Mouse (Mus musculus) liver, embryonic 16.5 days (tissue): ENCODE results near the gene Pvr. TPM values are rescaled to one million over a fixed set of nuclear protein-coding genes. Genes with fewer than 3 reads are reported as not detected.

Experiments used
- ATAC-seq: fragments of 200-750 bp; cut with Nextera tagmentation; 2 replicates; pipeline ENCODE4 v1.8.0; 2017; ENCODE audit warnings: low read depth, mild to moderate bottlenecking, moderate number of reproducible peaks, moderate library complexity
- H3K27ac ChIP-seq: fragments of 300-500 bp; sonication (generic); 2 replicates; pipeline ENCODE4 v1.5.1; 2014; ENCODE audit warnings: mild to moderate bottlenecking, low read length
- H3K27me3 ChIP-seq: fragments of 300-500 bp; sonication (generic); 2 replicates; pipeline ENCODE4 v1.6.1; 2014; ENCODE audit warnings: low read depth, low read length, mixed read lengths; ENCODE audit not compliant: control insufficient read depth, insufficient read depth
- H3K36me3 ChIP-seq: fragments of 300-500 bp; sonication (generic); 2 replicates; pipeline ENCODE4 v1.6.1; 2014; ENCODE audit warnings: mild to moderate bottlenecking; ENCODE audit not compliant: control insufficient read depth, insufficient read depth
- H3K4me1 ChIP-seq: fragments of 300-500 bp; sonication (generic); 2 replicates; pipeline ENCODE4 v1.6.1; 2014; ENCODE audit warnings: low read depth, low read length, mixed read lengths; ENCODE audit not compliant: control insufficient read depth
- H3K4me2 ChIP-seq: fragments of 300-500 bp; sonication (generic); 2 replicates; pipeline ENCODE4 v1.6.1; 2014; ENCODE audit warnings: low read depth, low read length, mixed read lengths
- H3K4me3 ChIP-seq: fragments of 300-500 bp; sonication (generic); 2 replicates; pipeline ENCODE4 v1.5.1; 2014; ENCODE audit warnings: low read depth, mild to moderate bottlenecking, low read length
- H3K9ac ChIP-seq: fragments of 300-500 bp; sonication (generic); 2 replicates; pipeline ENCODE4 v1.6.1; 2014; ENCODE audit warnings: low read depth, low read length
- H3K9me3 ChIP-seq: fragments of 300-500 bp; sonication (generic); replicated peaks from 2 replicates; pipeline ENCODE4 v1.6.1; 2016; ENCODE audit warnings: low read length; ENCODE audit not compliant: control insufficient read depth
- WGBS: fragments of 180-500 bp; shearing (Covaris S2); extraction: QIAGEN DNeasy Blood & Tissue Kit; methylation state at CpG from one replicate; pipeline ENCODE4 v1.1.7; 2014; ENCODE audit not compliant: insufficient replicate concordance; 5-methylcytosine and 5-hydroxymethylcytosine counted together
- polyA plus RNA-seq: library from polyadenylated mRNA; unstranded; fragments of >200 nt; fragmentation: Nextera tagmentation; extraction: Ambion mirVana; gene quantifications from 2 replicates; pipeline ENCODE4 v1.2.1, GENCODE M21; 2015

The Pvr gene
- polyA plus RNA-seq, 1 experiment from 2014 or later: 3.6 TPM

- H3K27me3 ChIP-seq: no peaks in the 10 kb centered on the region
- H3K4me3 ChIP-seq: no peak overlapping the region
- no peaks in the 10 kb centered on the region for H3K9me3 ChIP-seq
- no peaks in the 10 kb centered on the region for H3K36me3 ChIP-seq
- ATAC-seq: no peak
- H3K9ac ChIP-seq: no peak overlapping the region
- WGBS: 54% methylated on average over 1 of the region's 1 CpGs
- no peak overlapping the region for H3K4me2 ChIP-seq
- H3K4me1 ChIP-seq: no peaks in the 10 kb centered on the region; the same call in 1 of the 2 replicates
- no peak overlapping the region for H3K27ac ChIP-seq
These were observed 4.4 kb upstream of the Pvr start for GRCm38 (mm10) chr7:19925376-19925775.

- no peak for ATAC-seq
- Histone ChIP-seq H3K4me3 (no peak overlapping the region), H3K4me2 (no peak overlapping the region), H3K27ac (no peak overlapping the region), H3K9me3 (no peaks in the 10 kb centered on the region), H3K36me3 (no peaks in the 10 kb centered on the region), H3K9ac (no peak overlapping the region), H3K27me3 (no peaks in the 10 kb centered on the region), H3K4me1 (peaks cover 4% of the 10 kb centered on the region)
- WGBS: 24% methylated on average over 10 of the region's 15 CpGs
These were observed 2.8 kb upstream of the Pvr start for GRCm38 (mm10) chr7:19923797-19924196.

GRCm38 (mm10) chr7:19923354-19923753 lies 2.4 kb upstream of the Pvr start:
- Histone ChIP-seq H3K4me2 (no peak overlapping the region), H3K9ac (no peak overlapping the region), H3K4me3 (no peak overlapping the region), H3K4me1 (peaks cover 4% of the 10 kb centered on the region), H3K27me3 (no peaks in the 10 kb centered on the region), H3K9me3 (no peaks in the 10 kb centered on the region), H3K27ac (no peak overlapping the region), H3K36me3 (no peaks in the 10 kb centered on the region)
- WGBS: 22% methylated on average over 2 of the region's 2 CpGs
- no peak for ATAC-seq

- no peak overlapping the region for H3K27ac ChIP-seq
- no peaks in the 10 kb centered on the region for H3K36me3 ChIP-seq
- WGBS: 21% methylated on average over 4 of the region's 4 CpGs
- peak overlapping the region; percentile 66 for H3K4me3 ChIP-seq
- H3K4me1 ChIP-seq: peaks cover 4% of the 10 kb centered on the region
- no peaks in the 10 kb centered on the region for H3K9me3 ChIP-seq
- no peak for ATAC-seq
- H3K27me3 ChIP-seq: no peaks in the 10 kb centered on the region
- H3K9ac ChIP-seq: peak overlapping the region; percentile 58
- H3K4me2 ChIP-seq: peak overlapping the region; percentile 66
These were observed 824 bp downstream of the Pvr start for GRCm38 (mm10) chr7:19920166-19920505.

GRCm38 (mm10) chr7:19914558-19914957 lies 6.4 kb downstream of the Pvr start:
- Histone ChIP-seq H3K27ac (no peak overlapping the region), H3K9me3 (no peaks in the 10 kb centered on the region), H3K4me1 (no peaks in the 10 kb centered on the region), H3K9ac (no peak overlapping the region), H3K36me3 (no peaks in the 10 kb centered on the region), H3K4me2 (no peak overlapping the region), H3K27me3 (no peaks in the 10 kb centered on the region), H3K4me3 (no peak overlapping the region)
- ATAC-seq: no peak
- 73% methylated on average over 7 of the region's 7 CpGs for WGBS

- 78% methylated on average over 23 of the region's 23 CpGs for WGBS
- H3K36me3 ChIP-seq: no peaks in the 10 kb centered on the region; the same call in 1 of the 2 replicates
- no peaks in the 10 kb centered on the region for H3K4me1 ChIP-seq
- no peak for ATAC-seq
- H3K9ac ChIP-seq: no peak overlapping the region
- H3K4me2 ChIP-seq: no peak overlapping the region
- H3K9me3 ChIP-seq: no peaks in the 10 kb centered on the region
- no peak overlapping the region for H3K4me3 ChIP-seq
- H3K27me3 ChIP-seq: no peaks in the 10 kb centered on the region
- H3K27ac ChIP-seq: no peak overlapping the region
These were observed 9.1 kb downstream of the Pvr start for GRCm38 (mm10) chr7:19911695-19912524.

GRCm38 (mm10) chr7:19911292-19911658 lies 9.7 kb downstream of the Pvr start:
- Histone ChIP-seq H3K4me1 (no peaks in the 10 kb centered on the region), H3K9ac (no peak overlapping the region), H3K4me3 (no peak overlapping the region), H3K4me2 (no peak overlapping the region), H3K36me3 (no peaks in the 10 kb centered on the region; the same call in 1 of the 2 replicates), H3K27me3 (no peaks in the 10 kb centered on the region), H3K9me3 (no peaks in the 10 kb centered on the region), H3K27ac (no peak overlapping the region)
- WGBS: 68% methylated on average over 6 of the region's 6 CpGs
- ATAC-seq: no peak

- Histone ChIP-seq H3K4me2 (no peak overlapping the region), H3K36me3 (no peaks in the 10 kb centered on the region; the same call in 1 of the 2 replicates), H3K9me3 (no peaks in the 10 kb centered on the region), H3K27me3 (no peaks in the 10 kb centered on the region), H3K4me1 (no peaks in the 10 kb centered on the region), H3K4me3 (no peak overlapping the region), H3K9ac (no peak overlapping the region), H3K27ac (no peak overlapping the region)
- 40% methylated on average over 21 of the region's 21 CpGs for WGBS
- ATAC-seq: no peak
These were observed 10.3 kb downstream of the Pvr start for GRCm38 (mm10) chr7:19910421-19911291.

GRCm38 (mm10) chr7:19889881-19890280 lies 31.1 kb downstream of the Pvr start:
- Histone ChIP-seq H3K36me3 (no peaks in the 10 kb centered on the region), H3K4me1 (no peaks in the 10 kb centered on the region), H3K4me2 (no peak overlapping the region), H3K9me3 (no peaks in the 10 kb centered on the region), H3K27me3 (no peaks in the 10 kb centered on the region), H3K4me3 (no peak overlapping the region), H3K27ac (no peak overlapping the region), H3K9ac (no peak overlapping the region)
- ATAC-seq: no peak
- WGBS: 28% methylated on average over 8 of the region's 8 CpGs
